Mouse (Mus musculus) MN1 (cell line): Measurements from ENCODE around the gene Gm5741.
"Not testable (repeated sequence)": the region's sequence is repeated elsewhere in the genome, so short reads cannot be mapped to it uniquely, and the experiment has no call there.

ENCODE experiments used
- DNase-seq: peaks from one replicate; pipeline ENCODE4 v3.0.0-alpha.2; 2016; ENCODE audit warnings: low spot score

Gm5741 gene

GRCm38 (mm10) chr8:85067982-85068381, at the start of gene Gm5741:
Gm5741 (minus strand) TSS chr8:85067982.
- DNase-seq = no peak

DNA sequence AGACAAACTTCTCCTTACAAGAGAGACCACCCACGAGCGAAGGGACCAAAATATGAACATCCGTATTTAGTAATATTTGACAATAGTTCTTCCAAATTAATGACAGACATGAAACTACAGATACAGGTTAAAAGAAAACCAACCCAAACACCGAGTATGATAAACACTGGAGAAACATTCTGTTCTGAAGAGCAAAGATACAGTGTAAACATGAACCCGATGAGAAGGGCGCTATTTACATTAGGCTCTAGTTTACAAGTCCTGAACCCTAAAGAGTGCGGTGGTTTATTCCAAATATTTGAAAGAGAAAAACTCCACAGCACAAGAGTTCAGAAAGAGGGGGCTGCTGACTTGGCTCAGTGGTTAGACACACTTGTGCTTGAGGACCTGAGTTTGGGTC, 49.2 kb upstream of the Gm5741 start:
- no peak for DNase-seq

DNA sequence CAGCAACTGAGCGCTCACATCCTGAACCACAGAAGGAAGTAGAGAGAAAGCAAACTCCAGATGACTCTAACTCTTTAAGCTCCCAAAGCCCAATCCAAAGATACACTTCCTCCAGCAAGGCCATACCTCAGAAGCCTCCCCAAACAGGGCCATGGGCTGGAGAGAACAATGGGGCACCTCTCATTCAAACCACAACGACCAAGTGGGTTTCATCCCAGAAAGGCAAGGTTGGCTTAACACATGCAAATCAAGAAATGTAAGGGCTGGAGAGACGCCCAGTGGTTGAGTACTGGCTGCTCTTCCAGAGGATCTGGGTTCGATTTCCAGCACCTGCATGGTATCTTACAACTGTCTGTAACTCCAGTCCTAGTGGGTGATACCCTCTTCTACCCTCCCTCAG, 47.7 kb upstream of the Gm5741 start:
- DNase-seq = no peak

GRCm38 (mm10) chr8:85113241-85113640, 45.5 kb upstream of the Gm5741 start:
- DNase-seq = no peak

DNA sequence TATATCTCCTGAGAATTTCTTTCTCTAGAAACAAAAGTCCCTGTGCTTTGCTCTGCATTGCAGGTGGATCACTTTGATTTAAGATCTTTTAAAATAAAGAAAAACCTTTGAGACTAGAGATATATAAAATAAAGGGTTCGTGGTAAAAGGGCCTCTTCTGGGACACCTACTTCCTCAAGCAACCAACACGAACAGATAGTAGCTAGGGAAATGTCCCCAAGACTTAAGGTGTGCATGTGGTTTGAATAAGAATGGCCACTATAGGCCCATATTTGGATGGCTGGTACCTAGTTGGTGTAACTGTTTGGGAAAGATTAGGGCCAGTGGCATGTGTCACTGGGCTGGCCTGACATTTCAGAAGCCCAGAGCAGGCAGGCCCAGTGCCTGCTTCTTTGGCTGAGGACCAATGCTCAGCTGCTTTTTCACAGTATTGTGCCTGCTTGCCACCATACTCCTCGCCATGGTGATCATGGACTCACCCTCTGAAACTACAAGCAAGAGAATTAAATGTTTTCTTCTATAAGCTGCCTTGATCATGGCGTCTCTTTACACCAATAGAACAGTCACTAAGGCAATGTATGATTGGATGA, 32.4 kb upstream of the Gm5741 start:
- DNase-seq = no peak

- DNase-seq = no peak
These were observed 29.1 kb upstream of the Gm5741 start for GRCm38 (mm10) chr8:85096850-85097249.

- DNase-seq = no peak
These were observed 28.4 kb upstream of the Gm5741 start for GRCm38 (mm10) chr8:85096196-85096595.

- DNase-seq = no peak
These were observed 27.8 kb upstream of the Gm5741 start for GRCm38 (mm10) chr8:85095566-85095965.

- no peak for DNase-seq
These were observed 27.3 kb upstream of the Gm5741 start for GRCm38 (mm10) chr8:85095051-85095450.

DNA sequence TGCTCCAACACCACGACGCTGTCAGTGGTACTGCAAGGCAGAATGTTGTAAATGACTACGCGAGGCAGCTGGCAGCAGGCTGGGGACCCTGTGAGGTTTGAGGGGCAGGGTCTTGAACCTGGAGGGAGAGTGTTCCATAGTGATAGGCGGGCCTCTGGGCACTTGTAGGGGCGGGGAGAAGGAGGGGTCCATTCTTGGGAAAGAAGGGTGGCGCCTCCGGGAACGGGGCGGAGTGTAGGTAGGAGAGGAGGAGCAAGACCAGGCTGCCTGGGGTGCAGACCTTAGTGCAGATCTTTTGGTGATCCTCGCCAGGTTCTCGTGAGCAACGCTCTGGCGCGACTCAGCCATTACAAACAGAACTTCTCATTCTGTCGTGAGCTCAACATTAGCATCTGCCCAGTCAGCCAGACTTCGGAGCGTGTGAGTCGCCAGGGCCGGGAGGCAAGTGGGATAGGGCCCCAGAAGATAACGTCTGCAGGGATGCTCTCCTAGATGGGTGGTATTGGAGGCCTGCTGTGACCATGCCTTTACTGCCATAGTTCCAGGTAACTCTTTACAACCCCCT, 23.8 kb upstream of the Gm5741 start:
- DNase-seq = no peak

GRCm38 (mm10) chr8:85090856-85091255, 23.1 kb upstream of the Gm5741 start:
- no peak for DNase-seq

DNA sequence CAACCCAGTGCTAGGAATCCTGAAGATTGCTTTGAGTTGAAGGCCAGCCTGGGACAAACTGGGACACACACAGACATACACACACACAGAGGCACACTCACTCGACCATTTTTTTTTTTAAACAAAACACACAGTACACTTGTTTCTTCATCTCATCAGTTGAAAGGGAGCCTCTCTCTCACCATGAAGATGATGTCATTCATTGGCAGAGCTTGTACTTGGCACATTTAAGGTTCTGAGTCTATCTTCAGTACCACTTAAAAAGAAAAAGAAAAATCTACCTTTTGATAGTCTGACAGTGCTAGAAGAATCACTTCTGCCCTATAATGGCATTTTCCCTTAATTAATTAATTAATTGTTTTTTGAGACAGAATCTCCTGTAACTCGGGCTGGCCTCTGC, 21.0 kb upstream of the Gm5741 start:
- DNase-seq = no peak

DNA sequence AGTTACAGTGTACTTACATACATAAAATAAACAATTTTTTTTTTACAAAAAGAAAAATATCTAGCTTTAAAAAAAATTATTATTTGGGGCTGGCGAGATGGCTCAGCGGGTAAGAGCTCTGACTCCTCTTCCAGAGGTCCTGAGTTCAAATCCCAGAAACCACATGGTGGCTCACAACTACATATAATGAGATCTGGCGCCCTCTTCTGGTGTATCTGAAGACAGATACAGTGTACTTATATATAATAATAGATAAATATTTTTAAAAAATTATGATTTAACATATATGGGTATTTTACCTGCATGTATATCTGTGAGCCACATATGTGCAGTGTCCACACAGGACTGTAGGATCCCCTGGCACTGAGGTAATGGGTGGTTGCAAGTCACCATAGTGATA, 18.5 kb upstream of the Gm5741 start:
- no peak for DNase-seq

DNA sequence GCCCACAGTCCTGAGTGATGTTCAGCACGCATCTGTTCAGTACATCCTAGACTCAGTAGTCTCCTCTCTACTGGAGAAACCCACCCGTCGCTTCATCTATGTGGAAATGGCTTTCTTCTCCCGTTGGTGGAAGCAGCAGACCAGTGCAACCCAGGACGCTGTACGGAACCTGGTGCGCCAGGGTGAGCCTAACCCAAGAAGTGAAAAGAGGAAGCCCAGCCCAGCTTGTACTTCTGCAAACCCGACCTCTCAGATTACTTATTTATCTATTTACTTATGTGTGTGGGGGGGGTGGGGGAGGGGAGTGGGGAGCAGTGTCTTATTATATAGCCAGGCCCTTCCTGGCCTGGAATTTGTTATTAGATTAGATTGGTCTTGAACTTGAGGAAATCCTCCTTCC, 16.9 kb upstream of the Gm5741 start:
- no peak for DNase-seq

DNA sequence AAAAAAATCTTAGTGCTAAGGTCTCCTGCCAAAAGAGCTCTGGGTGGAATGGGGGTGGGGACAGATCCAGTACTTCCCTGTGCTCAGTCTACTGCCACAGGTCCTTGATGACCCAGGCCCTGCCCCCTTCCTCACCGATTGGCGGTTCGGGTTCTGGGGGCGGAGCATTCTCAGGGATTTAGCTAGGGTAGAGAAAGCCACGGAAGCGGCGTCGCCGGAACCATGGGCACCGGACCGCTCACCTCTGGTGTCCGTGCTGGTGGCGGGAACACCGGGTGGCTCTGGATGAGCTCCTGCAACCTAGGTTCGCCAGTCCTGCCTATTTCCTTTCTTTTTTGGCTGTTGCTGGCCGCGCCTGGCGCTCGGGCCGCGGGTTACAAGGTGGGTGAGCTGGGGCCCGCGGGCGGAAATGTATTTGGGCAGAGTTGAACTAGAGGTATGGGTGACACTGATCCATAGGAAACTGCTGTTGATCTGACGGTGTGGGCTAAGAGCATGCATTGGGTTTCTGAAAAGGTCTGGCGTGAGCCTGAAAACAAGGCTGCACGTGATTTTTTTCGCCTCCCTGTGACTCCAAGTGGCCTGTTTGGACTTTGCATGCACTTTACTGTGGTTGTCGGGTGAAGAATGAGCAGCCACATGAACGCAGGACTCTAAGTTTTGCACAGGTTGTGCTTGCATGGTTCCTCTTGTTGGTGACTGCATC, 15.5 kb upstream of the Gm5741 start, which contains the start of gene Man2b1:
TSS of gene Man2b1 (plus strand) at position 163 of the 706 bp plus-strand sequence.
- DNase-seq = peak; percentile 80

GRCm38 (mm10) chr8:85082169-85082568, 14.4 kb upstream of the Gm5741 start:
- DNase-seq = not testable (repeated sequence)

- DNase-seq = peak; percentile 64
These were observed 13.4 kb upstream of the Gm5741 start, which contains the start of gene Wdr83 for GRCm38 (mm10) chr8:85081216-85081555. Wdr83 (minus strand) TSS chr8:85081306.

- peak; percentile 84 for DNase-seq
These were observed 12.9 kb upstream of the Gm5741 start, which contains the start of gene Wdr83os for GRCm38 (mm10) chr8:85080532-85081215. Wdr83os (plus strand) TSS chr8:85080740.

- peak; percentile 32 for DNase-seq
These were observed 12.4 kb upstream of the Gm5741 start for GRCm38 (mm10) chr8:85080214-85080531.

- DNase-seq = peak; percentile 90
These were observed 9.2 kb upstream of the Gm5741 start for GRCm38 (mm10) chr8:85076993-85077392.

- DNase-seq = no peak
These were observed 8.2 kb upstream of the Gm5741 start for GRCm38 (mm10) chr8:85076001-85076400.

DNA sequence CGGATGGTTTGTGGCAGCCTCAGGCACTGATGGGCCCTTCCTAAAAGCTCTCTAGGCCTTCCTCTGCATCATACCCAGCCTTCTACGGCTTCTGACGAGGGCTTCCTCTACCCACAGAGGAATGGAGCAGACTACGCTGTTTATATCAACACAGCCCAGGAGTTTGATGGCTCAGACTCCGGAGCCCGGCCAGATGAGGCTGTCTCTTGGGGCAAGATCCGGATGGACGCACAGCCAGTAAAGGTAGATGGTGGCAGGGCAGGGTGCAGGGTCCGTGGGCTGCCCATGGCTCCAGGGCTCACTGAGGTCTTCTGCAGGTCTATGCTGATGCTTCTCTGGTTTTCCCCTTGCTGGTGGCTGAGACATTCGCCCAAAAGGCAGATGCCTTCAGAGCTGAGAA, 6.8 kb upstream of the Gm5741 start:
- no peak for DNase-seq

DNA sequence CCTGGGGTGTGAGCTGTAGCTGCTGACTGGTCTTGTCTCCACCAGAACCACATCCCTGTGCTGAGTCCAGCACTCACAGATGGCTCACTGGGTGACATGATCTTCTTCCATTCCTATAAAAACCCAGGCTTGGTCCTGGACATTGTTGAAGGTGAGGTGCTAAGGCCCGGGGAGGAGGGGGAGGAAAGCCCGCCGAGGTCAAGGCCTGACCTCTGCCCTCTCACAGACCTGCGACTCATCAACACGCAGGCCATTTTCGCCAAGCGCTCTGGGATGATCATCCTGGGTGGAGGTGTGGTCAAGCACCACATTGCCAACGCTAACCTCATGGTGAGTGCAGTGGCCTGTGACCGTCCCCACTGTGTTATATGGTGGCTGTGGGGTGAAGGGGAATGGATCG, 6.4 kb upstream of the Gm5741 start:
- no peak for DNase-seq
